Mouse (Mus musculus) mature B cell (primary cell): ENCODE measurements around the gene Hist1h1d.

ENCODE experiments used
- in situ Hi-C: fragments of 300-500 bp; cut with MboI; formaldehyde crosslinking; loops from 2 replicates; pipeline ENCODE4 v1.14.3; 2019

The Hist1h1d gene

GRCm38 (mm10) chr13:23552962-23553361, at the start of gene Hist1h1d:
TSS of gene Hist1h1d (plus strand) at chr13:23553262.
- in situ Hi-C loops, result loop anchor here (10.0 kb wide), 2 partner anchors 192 to 1728 kb away; partner anchors contain the start of genes Hist1h2bb and Hist1h3c

- in situ Hi-C loops, result no loop called here
Measured at GRCm38 (mm10) chr13:23503797-23504196, 49.3 kb upstream of the Hist1h1d start.

DNA sequence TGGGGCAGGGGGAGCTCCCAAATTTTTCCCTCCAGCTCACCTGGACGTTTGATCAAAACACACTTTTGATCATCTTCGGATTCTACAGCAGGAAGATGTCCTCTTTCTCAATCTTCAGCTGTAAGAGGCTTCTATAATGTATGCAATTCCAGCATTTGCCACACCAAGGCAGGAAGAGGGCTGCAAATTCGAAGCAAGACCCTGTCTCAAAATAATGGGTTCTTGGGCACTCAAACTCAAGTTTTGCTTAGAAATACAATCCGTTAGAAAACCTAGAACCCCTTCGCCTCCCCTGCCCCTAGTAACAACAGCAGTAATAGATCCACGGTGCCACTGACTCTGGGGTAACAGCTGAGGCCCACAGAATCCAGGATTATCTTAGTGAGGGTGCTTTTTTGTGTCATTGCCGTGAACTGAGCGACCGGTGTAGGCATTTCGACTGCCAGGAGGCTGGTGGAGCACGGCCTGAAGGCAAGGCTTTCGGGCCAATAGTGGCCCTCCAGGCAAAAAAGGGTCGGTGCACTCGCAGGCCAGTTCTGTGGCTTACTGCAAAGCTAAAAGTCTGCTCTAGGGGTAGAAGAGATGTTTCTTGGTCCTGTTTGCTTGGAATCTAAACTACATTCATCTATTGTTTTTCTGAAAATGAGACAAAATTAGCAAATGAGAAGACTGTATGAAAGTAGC, 47.3 kb upstream of the Hist1h1d start:
- in situ Hi-C loops, result no loop called here

- in situ Hi-C loops, result no loop called here
Measured at GRCm38 (mm10) chr13:23506351-23506750, 46.7 kb upstream of the Hist1h1d start.

DNA sequence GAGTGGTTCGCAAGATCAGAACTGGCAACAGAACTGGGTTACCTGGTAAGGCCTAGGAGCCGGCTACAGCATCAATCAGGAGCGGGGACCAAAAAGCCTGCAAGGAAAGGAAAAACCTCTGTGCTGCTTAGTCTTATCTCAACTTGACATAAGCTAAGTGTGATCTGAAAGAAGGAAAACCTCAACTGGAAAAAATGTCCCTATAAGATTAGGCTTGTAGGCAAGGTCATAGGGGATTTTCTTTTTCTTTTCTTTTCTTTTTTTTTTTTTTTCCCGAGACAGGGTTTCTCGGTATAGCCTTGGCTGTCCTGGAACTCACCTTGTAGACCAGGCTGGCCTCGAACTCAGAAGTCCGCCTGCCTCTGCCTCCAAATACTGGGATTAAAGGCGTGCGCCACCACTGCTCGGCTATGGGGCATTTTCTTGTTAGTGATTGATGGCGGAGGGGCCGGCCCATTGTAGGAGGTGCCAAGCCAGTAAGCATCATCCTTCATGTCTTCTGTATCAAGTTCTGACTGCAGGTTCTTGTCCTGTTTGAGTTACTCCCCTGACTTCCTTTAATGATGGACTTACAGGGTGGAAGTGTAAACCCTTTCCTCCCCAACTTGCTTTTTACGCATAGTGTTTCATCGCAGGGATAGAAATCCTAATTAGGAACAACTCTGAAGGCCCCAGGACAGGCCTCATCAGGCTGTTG, 46.1 kb upstream of the Hist1h1d start:
- in situ Hi-C loops, result no loop called here

DNA sequence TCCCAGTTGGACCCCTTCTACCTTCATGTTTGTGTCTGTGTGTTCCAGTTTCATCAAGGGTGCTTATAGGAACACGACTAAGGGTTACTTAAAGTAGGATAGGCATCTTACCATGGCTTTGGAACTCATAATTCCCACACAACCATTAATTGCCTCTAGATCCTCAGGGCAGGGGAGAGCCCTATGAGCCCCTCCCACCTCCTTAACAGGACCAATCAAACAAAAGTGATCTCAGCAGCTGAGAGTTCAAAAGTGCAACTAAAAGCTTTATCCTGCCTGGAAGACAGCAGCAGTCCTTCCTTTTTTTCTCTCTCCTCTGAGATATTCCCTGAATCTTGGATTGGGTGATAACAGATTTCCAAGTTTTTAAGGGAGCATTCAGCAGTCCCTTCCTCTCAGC, 42.9 kb upstream of the Hist1h1d start:
- in situ Hi-C loops, result loop anchor here (10.0 kb wide), 1 partner anchor 1565 kb away; the partner anchor contains the start of gene Zfp184

DNA sequence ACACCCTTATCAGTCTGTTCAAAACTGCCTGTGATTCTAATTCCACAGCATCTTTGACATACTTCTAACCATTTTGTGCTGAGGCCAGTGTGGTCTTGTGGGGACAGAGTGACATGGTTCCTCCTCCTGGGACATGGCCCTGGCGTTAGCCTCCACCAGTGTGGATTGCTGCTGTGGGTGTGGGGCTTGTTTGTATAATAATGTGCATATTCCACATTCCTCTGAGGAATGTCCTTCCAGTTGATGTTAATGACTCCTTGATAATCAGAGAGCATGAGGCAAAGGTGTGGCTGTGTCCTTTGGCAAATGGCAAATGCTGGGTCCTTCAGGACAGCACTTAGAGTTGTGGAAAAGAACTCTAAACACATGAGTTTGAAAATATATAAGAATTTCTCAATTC, 39.5 kb upstream of the Hist1h1d start:
- in situ Hi-C loops, result loop anchor here (10.0 kb wide), 1 partner anchor 1569 kb away; the partner anchor contains the start of gene Zfp184

- in situ Hi-C loops, result loop anchor here (5.0 to 10.0 kb wide), 2 partner anchors 83 to 1570 kb away; partner anchors contain the start of gene Zfp184
Measured at GRCm38 (mm10) chr13:23515281-23515680, 37.8 kb upstream of the Hist1h1d start.

- in situ Hi-C loops, result loop anchor here (5.0 to 10.0 kb wide), 2 partner anchors 84 to 1571 kb away; partner anchors contain the start of gene Zfp184
Measured at GRCm38 (mm10) chr13:23515826-23516620, 37.0 kb upstream of the Hist1h1d start.

DNA sequence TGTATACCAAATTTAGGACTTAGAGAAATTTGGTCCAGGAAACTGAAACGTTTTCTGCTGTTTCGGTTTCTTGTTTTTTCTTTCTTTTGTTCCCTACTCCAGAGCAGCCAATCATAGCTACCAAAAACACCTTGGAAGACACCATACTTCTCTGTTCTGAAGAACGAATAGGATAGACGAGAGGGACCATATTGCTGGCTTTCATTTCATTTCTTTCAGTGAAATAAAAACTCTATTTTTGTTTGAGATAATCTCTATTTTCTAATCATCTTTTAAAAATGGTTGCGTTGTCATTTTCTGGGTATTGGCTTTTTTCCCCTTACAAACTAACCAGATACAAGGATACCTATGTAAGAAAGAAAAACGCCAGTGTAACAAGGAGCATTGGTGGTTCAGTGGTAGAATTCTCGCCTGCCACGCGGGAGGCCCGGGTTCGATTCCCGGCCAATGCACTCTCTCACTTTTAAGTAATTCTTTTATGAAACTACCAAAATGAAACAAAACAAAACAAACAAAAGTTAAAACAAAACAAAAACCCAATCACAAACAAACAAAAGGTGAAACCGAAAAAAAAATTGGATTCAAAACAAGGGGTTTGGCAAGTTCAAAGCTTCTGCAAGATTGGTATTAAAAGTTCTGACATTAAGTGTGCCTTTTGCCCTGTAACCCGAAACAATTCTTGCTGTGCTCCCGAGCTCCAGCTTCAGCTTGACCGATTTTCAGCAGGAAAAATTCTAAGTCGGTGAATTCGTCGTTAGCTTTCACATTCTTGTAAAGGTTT, 36.0 kb upstream of the Hist1h1d start:
- in situ Hi-C loops, result loop anchor here (5.0 to 10.0 kb wide), 2 partner anchors 85 to 1572 kb away; partner anchors contain the start of gene Zfp184

GRCm38 (mm10) chr13:23517603-23518294, 35.3 kb upstream of the Hist1h1d start:
- in situ Hi-C loops, result loop anchor here (5.0 to 10.0 kb wide), 2 partner anchors 85 to 1573 kb away; partner anchors contain the start of gene Zfp184

GRCm38 (mm10) chr13:23518295-23518603, 34.8 kb upstream of the Hist1h1d start:
- in situ Hi-C loops, result loop anchor here (5.0 to 10.0 kb wide), 2 partner anchors 86 to 1573 kb away; partner anchors contain the start of gene Zfp184

DNA sequence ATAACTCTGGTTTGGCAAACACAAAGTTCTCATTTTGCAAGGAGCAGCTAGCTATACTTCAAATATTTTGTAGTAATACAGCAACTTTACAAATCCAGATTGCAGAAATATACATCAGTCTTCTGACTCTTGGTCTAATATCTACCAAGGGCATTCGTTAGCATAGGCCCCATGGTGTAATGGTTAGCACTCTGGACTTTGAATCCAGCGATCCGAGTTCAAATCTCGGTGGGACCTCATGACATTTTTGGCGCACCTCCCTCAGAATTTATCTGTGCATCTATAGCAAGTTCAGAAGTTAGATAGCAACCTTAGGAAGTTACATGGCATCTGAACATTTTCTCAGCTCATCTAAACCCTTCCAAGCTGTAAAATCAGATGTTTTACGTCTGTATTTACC, 34.2 kb upstream of the Hist1h1d start:
- in situ Hi-C loops, result loop anchor here (5.0 to 10.0 kb wide), 2 partner anchors 87 to 1574 kb away; partner anchors contain the start of gene Zfp184

- in situ Hi-C loops, result loop anchor here (5.0 to 10.0 kb wide), 2 partner anchors 87 to 1575 kb away; partner anchors contain the start of gene Zfp184
Measured at GRCm38 (mm10) chr13:23519416-23519815, 33.6 kb upstream of the Hist1h1d start.

- in situ Hi-C loops, result loop anchor here (5.0 kb wide), 1 partner anchor 1479 kb away; the partner anchor contains the start of genes Hist1h2ag, Hist1h2bj and Hist1h4i
Measured at GRCm38 (mm10) chr13:23521703-23522102, 31.4 kb upstream of the Hist1h1d start.

DNA sequence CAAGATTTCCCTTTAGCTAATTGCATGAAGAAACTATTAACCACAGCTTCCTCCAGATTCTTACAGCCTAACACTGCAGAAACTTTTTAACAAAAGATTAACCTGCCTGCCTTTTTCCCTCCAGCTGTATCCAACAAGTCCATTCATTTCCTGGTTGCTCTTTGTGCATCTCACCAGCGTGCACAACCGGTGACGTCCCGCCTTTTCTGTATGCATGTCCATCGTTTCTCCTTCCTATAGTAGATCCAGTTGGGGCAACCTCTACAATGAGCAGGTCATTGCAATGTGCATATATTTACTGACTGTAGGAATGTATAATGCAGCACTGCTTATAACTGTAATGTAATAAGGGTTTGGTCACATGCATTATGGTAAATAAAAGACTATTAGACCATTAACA, 29.1 kb upstream of the Hist1h1d start:
- in situ Hi-C loops, result loop anchor here (5.0 kb wide), 1 partner anchor 1482 kb away; the partner anchor contains the start of genes Hist1h2ag, Hist1h2bj and Hist1h4i

- in situ Hi-C loops, result loop anchor here (5.0 kb wide), 1 partner anchor 1482 kb away; the partner anchor contains the start of genes Hist1h2ag, Hist1h2bj and Hist1h4i
Measured at GRCm38 (mm10) chr13:23524654-23525053, 28.4 kb upstream of the Hist1h1d start.

DNA sequence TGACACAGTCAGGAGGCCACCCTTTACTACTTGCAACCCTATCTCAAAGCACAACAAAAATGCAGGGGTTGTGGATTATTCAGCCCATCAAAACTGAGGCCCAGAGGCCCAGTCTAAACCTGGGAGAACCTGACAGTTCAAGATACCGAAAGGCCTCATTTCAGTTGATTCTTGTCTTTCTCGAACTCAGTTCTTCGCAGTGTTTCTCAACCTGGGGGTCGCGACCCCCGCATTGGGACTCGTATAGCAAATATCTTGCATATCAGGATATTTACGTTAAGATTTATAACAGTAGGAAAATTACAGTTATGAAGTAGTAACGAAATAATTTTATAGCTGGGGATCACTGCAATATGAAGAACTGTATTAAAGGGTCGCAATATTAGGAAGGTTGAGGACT, 27.2 kb upstream of the Hist1h1d start:
- in situ Hi-C loops, result no loop called here

DNA sequence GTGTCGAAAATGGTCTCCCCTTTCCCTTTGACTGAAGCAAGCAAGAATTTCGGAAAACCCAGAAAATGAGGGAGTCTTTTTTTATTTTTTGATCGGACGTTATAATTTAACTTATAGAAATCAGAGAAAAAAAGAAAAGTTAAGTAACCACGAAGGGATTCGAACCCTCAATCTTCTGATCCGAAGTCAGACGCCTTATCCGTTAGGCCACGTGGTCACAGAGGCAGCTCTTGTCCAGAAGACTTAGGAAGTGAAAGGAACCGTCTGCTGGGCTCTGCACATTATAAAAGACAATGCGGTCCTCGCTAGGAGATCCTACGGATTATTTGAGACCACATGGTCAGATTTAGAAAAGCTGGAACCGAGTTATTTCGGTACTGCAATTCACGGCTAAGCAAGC, 26.8 kb upstream of the Hist1h1d start:
- in situ Hi-C loops, result no loop called here

DNA sequence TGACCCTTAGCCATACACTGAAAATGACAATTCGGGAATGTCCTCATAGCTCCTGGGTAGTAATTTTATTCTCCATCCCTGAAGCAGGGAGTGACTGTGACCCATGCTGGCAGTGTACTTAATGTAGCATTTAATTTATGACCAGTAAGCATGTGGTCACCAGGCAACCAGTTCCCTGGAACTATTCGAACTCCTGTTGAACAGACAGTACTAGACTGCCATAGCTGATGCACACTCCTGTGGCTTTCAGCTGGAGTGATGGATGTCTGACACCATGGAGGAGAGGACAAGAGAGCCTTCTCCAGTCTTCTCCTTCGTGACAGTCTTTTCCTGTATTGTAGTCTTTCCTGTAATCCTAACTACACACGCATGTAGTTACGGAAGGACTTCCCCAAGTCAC, 24.1 kb upstream of the Hist1h1d start:
- in situ Hi-C loops, result no loop called here
